Mouse (Mus musculus) CH12.LX (cell line): ENCODE data around the gene Dapk1. TPM values are rescaled to one million over a fixed set of nuclear protein-coding genes. Genes with fewer than 3 reads are reported as not detected.

Source experiments
- DNase-seq: peaks from one replicate; pipeline ENCODE4 v3.0.0-alpha.2; 2013; ENCODE audit errors: extremely low read depth
- H3K27ac ChIP-seq: 2 replicates; pipeline ENCODE4 v1.5.1; 2012; ENCODE audit warnings: low read depth, mild to moderate bottlenecking, control low read depth, moderate library complexity; ENCODE audit not compliant: insufficient read depth
- H3K27me3 ChIP-seq: replicated peaks from 2 replicates; pipeline ENCODE3; 2012; ENCODE audit warnings: inconsistent platforms
- H3K36me3 ChIP-seq, 2 experiments: replicated peaks in 1 of 2; 2 replicates each; pipeline versions ENCODE3 to v1.6.1; 2012; ENCODE audit warnings: inconsistent platforms in 1 of 2, low read length in 1 of 2, mild to moderate bottlenecking in 1 of 2, mixed read lengths in 1 of 2, moderate library complexity in 1 of 2; ENCODE audit not compliant: control insufficient read depth in 1 of 2, insufficient read depth in 1 of 2
- H3K4me1 ChIP-seq, 2 experiments: 2 replicates each; pipeline ENCODE4 v1.6.1; 2012; ENCODE audit warnings: inconsistent platforms in 1 of 2, moderate library complexity in 1 of 2; ENCODE audit not compliant: insufficient read depth in 2 of 2, control insufficient read depth in 1 of 2
- H3K4me2 ChIP-seq: 2 replicates; pipeline ENCODE4 v1.6.1; 2012; ENCODE audit warnings: low read depth, mild to moderate bottlenecking, control low read depth; ENCODE audit not compliant: poor library complexity, insufficient read depth, severe bottlenecking
- H3K4me3 ChIP-seq, 3 experiments: fragments of 150-350 bp in 1 of 3; sonication (generic) in 1 of 3; replicated peaks in 1 of 3; 2 replicates each; pipeline versions ENCODE3 to v1.5.1; 2011 to 2012; ENCODE audit warnings: low read depth in 2 of 3, low read length in 2 of 3, mild to moderate bottlenecking in 2 of 3, moderate library complexity in 2 of 3, control low read depth in 1 of 3, improper control_type of control experiment in 1 of 3, inconsistent platforms in 1 of 3, mixed read lengths in 1 of 3; ENCODE audit not compliant: poor library complexity in 1 of 3
- H3K79me2 ChIP-seq: replicated peaks from 2 replicates; pipeline ENCODE4 v1.6.1; 2012; ENCODE audit warnings: mild to moderate bottlenecking, moderate library complexity; ENCODE audit not compliant: control insufficient read depth, poor library complexity, insufficient read depth, severe bottlenecking; ENCODE audit errors: extremely low read depth
- H3K9ac ChIP-seq: 2 replicates; pipeline ENCODE4 v1.6.1; 2012; ENCODE audit warnings: low read depth, mild to moderate bottlenecking, control low read depth, moderate library complexity; ENCODE audit not compliant: insufficient read depth
- H3K9me3 ChIP-seq: replicated peaks from 2 replicates; pipeline ENCODE3; 2012; ENCODE audit warnings: low read length, inconsistent platforms, mixed read lengths
- ELF1 ChIP-seq: IDR thresholded peaks from 2 replicates; pipeline ENCODE4 v1.6.1; 2014; ENCODE audit warnings: low read depth, mild to moderate bottlenecking, inconsistent platforms, low read length, improper control_type of control experiment
- KAT2A ChIP-seq: IDR thresholded peaks from 2 replicates; pipeline ENCODE4 v1.6.1; 2012; ENCODE audit warnings: low read length, improper control_type of control experiment, inconsistent platforms; ENCODE audit not compliant: insufficient replicate concordance
- MAX ChIP-seq: IDR thresholded peaks from 2 replicates; pipeline ENCODE4 v1.6.1; 2011; ENCODE audit warnings: low read length, improper control_type of control experiment
- MYC ChIP-seq: IDR thresholded peaks from 2 replicates; pipeline ENCODE4 v1.6.1; 2011; ENCODE audit warnings: low read depth, mild to moderate bottlenecking, improper control_type of control experiment, low read length
- NELFE ChIP-seq: IDR thresholded peaks from 2 replicates; pipeline ENCODE4 v1.6.1; 2011; ENCODE audit warnings: low read depth, low read length, improper control_type of control experiment
- RCOR1 ChIP-seq: conservative IDR thresholded peaks from 2 replicates; pipeline ENCODE4 v1.6.1; 2012; ENCODE audit warnings: low read depth, mild to moderate bottlenecking, inconsistent platforms, low read length, improper control_type of control experiment
- USF1 ChIP-seq: IDR thresholded peaks from 2 replicates; pipeline ENCODE4 v1.6.1; 2014; ENCODE audit warnings: low read depth, mild to moderate bottlenecking, inconsistent platforms, low read length, improper control_type of control experiment
- ZMIZ1 ChIP-seq: IDR thresholded peaks from 2 replicates; pipeline ENCODE4 v1.6.1; 2012; ENCODE audit warnings: low read depth, mild to moderate bottlenecking, inconsistent platforms, low read length, improper control_type of control experiment
- dilution Hi-C: fragments of 300-500 bp; cut with MboI; formaldehyde crosslinking; loops from 2 replicates; pipeline ENCODE4 v1.14.3; 2020; ENCODE audit warnings: low sequenced_read_pairs; ENCODE audit not compliant: extremely low pct_unique_long_range_greater_than_20kb, extremely low pct_ligation_motif_present
- in situ Hi-C: fragments of 300-500 bp; cut with MboI; formaldehyde crosslinking; loops from 3 replicates; pipeline ENCODE4 v1.14.3; 2019; ENCODE audit warnings: low sequenced_read_pairs, low pct_ligation_motif_present, low pct_unique_long_range_greater_than_20kb, mixed read lengths
- polyA plus RNA-seq: library from polyadenylated mRNA; unstranded; fragments of >175 nt; gene quantifications from 2 replicates; pipeline ENCODE4 v1.2.1, GENCODE M21; 2012; ENCODE audit warnings: low read depth; ENCODE audit not compliant: insufficient read length
- total RNA-seq, 2 experiments: library from RNA; depleted of rRNA; stranded (reverse); fragments of 300-350 nt in 1 of 2; fragments of >200 nt in 1 of 2; gene quantifications; 2 replicates each; pipeline ENCODE4 v1.2.3; 2012 to 2014

Dapk1 gene
- total and polyA plus RNA-seq, 3 experiments: not detected

GRCm38 (mm10) chr13:60698021-60698420 is 96.3 kb downstream of the Dapk1 start:
- no peak for DNase-seq
- no peak overlapping the region for H3K4me2 ChIP-seq
- no peak overlapping the region for H3K9ac ChIP-seq
- H3K36me3 ChIP-seq: no peaks in the 10 kb centered on the region
- no peak overlapping the region for H3K27ac ChIP-seq
- no peak for TF ChIP-seq RCOR1
- no peak for TF ChIP-seq ZMIZ1
- no peak for TF ChIP-seq USF1
- TF ChIP-seq ELF1: no peak
- no peak for TF ChIP-seq MYC
- no peak overlapping the region for H3K4me3 ChIP-seq
- dilution Hi-C loops (no loop called here), in situ Hi-C loops (no loop called here)
- H3K9me3 ChIP-seq: peaks cover 81% of the 10 kb centered on the region
- H3K27me3 ChIP-seq: no peaks in the 10 kb centered on the region
- no peaks in the 10 kb centered on the region for H3K4me1 ChIP-seq
- H3K79me2 ChIP-seq: no peaks in the 10 kb centered on the region

- H3K79me2 ChIP-seq: no peaks in the 10 kb centered on the region
- no peaks in the 10 kb centered on the region for H3K27me3 ChIP-seq
- dilution Hi-C loops: no loop called here
- no peaks in the 10 kb centered on the region for H3K36me3 ChIP-seq
- no peak overlapping the region for H3K9ac ChIP-seq
- in situ Hi-C loops: no loop called here
- no peak for DNase-seq
- H3K4me3 ChIP-seq: no peak overlapping the region
- no peak for TF ChIP-seq MAX
- H3K27ac ChIP-seq: no peak overlapping the region
- H3K9me3 ChIP-seq: peaks cover 77% of the 10 kb centered on the region
- H3K4me1 ChIP-seq: no peaks in the 10 kb centered on the region
- no peak overlapping the region for H3K4me2 ChIP-seq
Measured at GRCm38 (mm10) chr13:60701671-60702171, 100.0 kb downstream of the Dapk1 start.

GRCm38 (mm10) chr13:60707541-60708468 is 106.1 kb downstream of the Dapk1 start:
- Histone ChIP-seq H3K4me1 (no peaks in the 10 kb centered on the region), H3K4me2 (no peak overlapping the region), H3K27me3 (no peaks in the 10 kb centered on the region), H3K79me2 (no peaks in the 10 kb centered on the region), H3K36me3 (no peaks in the 10 kb centered on the region), H3K27ac (no peak overlapping the region), H3K9ac (no peak overlapping the region), H3K9me3 (peaks cover 88% of the 10 kb centered on the region), H3K4me3 (no peak overlapping the region)
- in situ Hi-C loops: no loop called here
- no peak for DNase-seq
- dilution Hi-C loops: no loop called here
- no peak for TF ChIP-seq NELFE
- no peak for TF ChIP-seq RCOR1
- TF ChIP-seq MAX: no peak
- no peak for TF ChIP-seq KAT2A
